Mouse (Mus musculus) spleen, adult 2 months (tissue): ENCODE results near the gene Sumo2. TPM values are rescaled to one million over a fixed set of nuclear protein-coding genes. Genes with fewer than 3 reads are reported as not detected.

Experiments
- DNase-seq, 2 experiments: peaks; one replicate each; pipeline versions ENCODE4 v3.0.0 to v3.0.0-alpha.2; 2012 to 2021; ENCODE audit warnings: low spot score in 2 of 2, low read depth in 1 of 2
- H3K27ac ChIP-seq: fragments of 200-500 bp; 2 replicates; pipeline ENCODE4 v1.5.1; 2012; ENCODE audit warnings: low read length, inconsistent platforms; ENCODE audit not compliant: insufficient read depth
- H3K27me3 ChIP-seq: fragments of 200-500 bp; 2 replicates; pipeline ENCODE4 v1.6.1; 2012; ENCODE audit warnings: mild to moderate bottlenecking, moderate library complexity, low read length, inconsistent platforms; ENCODE audit not compliant: control insufficient read depth, insufficient read depth
- H3K36me3 ChIP-seq: fragments of 200-500 bp; 2 replicates; pipeline ENCODE4 v1.6.1; 2012; ENCODE audit warnings: mild to moderate bottlenecking, low read length, inconsistent platforms; ENCODE audit not compliant: control insufficient read depth, insufficient read depth
- H3K4me1 ChIP-seq: fragments of 200-500 bp; 2 replicates; pipeline ENCODE4 v1.6.1; 2011; ENCODE audit warnings: inconsistent platforms; ENCODE audit not compliant: control insufficient read depth, insufficient read depth, insufficient read length
- H3K4me3 ChIP-seq: fragments of 200-500 bp; 2 replicates; pipeline ENCODE4 v1.5.1; 2011; ENCODE audit warnings: mild to moderate bottlenecking, inconsistent platforms; ENCODE audit not compliant: insufficient read depth, insufficient read length; ENCODE audit errors: extremely low read depth
- CTCF ChIP-seq: fragments of 200-500 bp; IDR thresholded peaks from 2 replicates; pipeline ENCODE4 v1.5.1; 2011; ENCODE audit warnings: mild to moderate bottlenecking, inconsistent platforms; ENCODE audit not compliant: insufficient read depth, insufficient read length, insufficient replicate concordance; ENCODE audit errors: extremely low read depth
- POLR2A ChIP-seq: fragments of 200-500 bp; IDR thresholded peaks from 2 replicates; pipeline ENCODE4 v1.6.1; 2011; ENCODE audit warnings: low read depth, low read length, inconsistent platforms
- WGBS: fragments of 180-500 bp; shearing (Covaris S2); methylation state at CpG from one replicate; pipeline ENCODE4 v1.1.7; 2018; 5-methylcytosine and 5-hydroxymethylcytosine counted together
- polyA plus RNA-seq: library from polyadenylated mRNA; depleted of rRNA; stranded (reverse); fragments of >200 nt; gene quantifications from 2 replicates; pipeline ENCODE4 v1.2.3, GENCODE M21; 2012

The Sumo2 gene
- polyA plus RNA-seq, 1 experiment, result 28.3 TPM

DNA sequence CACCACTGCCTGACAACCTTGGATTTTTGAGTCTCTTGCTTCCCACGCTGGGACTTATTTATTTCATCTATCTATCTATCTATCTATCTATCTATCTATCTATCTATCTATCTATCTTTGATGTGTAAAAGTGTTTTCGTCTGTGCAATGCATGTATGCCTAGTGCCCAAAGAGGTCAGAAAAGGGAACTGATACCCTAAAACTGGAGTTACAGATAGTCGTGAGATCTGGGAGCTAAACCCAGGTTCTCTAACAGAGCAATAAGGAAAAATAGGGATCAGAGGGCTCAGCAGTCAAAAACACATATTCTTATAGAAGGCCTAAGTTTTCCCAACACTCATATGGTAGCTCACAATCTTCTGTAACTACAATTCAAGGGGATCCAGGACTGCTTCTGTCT is 16.5 kb downstream of the Sumo2 start:
- WGBS, result 51% methylated on average over 3 of the region's 3 CpGs
- no peak for DNase-seq
- Histone ChIP-seq H3K36me3 (peaks cover 9% of the 10 kb centered on the region), H3K4me3 (no peak overlapping the region), H3K27ac (no peak overlapping the region), H3K4me1 (peaks cover 3% of the 10 kb centered on the region; the same call in 1 of the 2 replicates), H3K27me3 (no peaks in the 10 kb centered on the region)
- TF ChIP-seq POLR2A (no peak), CTCF (no peak)

DNA sequence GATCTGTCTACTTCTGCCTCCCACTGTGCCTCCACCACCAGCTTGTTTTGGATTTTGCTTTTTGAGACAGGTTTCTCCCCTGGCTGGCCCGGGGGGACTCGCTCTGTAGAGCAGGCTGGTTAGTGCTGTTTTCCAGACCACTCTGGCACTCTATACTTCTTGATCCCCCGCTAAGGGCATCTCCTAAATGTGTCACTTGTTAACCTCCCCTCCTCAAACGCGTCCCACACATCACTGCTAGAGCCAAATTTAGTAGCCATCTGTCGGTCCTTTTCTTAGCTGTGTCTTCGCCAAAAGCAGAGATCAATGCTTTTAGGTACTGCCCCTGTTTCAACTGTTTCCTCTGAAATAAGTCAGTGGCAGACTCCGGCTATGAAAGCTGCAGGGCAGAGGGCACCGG is 17.4 kb downstream of the Sumo2 start:
- TF ChIP-seq CTCF, result no peak
- Histone ChIP-seq H3K27ac (no peak overlapping the region), H3K36me3 (peaks cover 6% of the 10 kb centered on the region), H3K4me1 (peaks cover 3% of the 10 kb centered on the region; the same call in 1 of the 2 replicates), H3K4me3 (no peak overlapping the region), H3K27me3 (no peaks in the 10 kb centered on the region)
- 75% methylated on average over 9 of the region's 9 CpGs for WGBS
- no peak for DNase-seq

DNA sequence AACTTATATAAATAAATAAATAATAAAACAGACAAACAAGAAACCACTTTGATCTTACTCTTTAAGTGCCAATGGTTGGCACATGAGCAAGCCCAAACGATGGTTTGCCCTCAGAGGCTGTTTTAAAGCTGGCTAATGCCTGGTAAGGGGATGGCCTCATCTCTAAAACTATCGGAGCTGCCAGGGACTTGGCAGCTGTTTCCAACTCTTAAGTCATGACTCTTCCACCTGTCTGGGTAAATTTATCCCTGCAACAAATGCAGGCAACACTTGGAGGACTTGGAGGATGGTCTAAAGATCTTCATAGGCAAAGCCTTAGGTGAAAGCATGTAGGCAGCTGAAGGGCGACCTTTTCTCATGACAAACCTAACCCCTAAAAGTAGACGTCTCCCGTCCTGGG is 19.1 kb downstream of the Sumo2 start:
- Histone ChIP-seq H3K27me3 (no peaks in the 10 kb centered on the region), H3K27ac (no peak overlapping the region), H3K4me1 (peaks cover 8% of the 10 kb centered on the region; the same call in 1 of the 2 replicates), H3K36me3 (no peaks in the 10 kb centered on the region), H3K4me3 (no peak overlapping the region)
- 83% methylated on average over 5 of the region's 5 CpGs for WGBS
- DNase-seq, result no peak
- TF ChIP-seq CTCF (no peak), POLR2A (no peak)

DNA sequence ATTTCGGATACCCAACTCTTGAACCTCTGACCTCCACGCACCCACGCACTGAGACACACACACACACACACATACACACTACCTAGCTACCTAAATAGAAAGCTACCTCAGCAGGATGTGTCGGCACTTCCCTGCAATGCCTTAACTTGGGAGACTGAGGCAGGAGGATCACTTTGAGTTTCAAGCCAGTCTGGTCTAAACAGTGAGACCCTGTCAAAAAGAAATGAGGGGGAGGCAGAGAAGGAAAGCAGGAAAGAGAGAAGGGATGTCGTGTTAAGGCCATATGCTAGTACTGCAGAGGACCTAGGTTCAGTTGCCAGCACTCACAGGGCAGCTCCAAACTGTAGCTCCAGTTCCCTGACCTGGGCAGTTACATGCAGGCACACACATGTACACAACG is 21.1 kb downstream of the Sumo2 start:
- no peaks in the 10 kb centered on the region for H3K36me3 ChIP-seq
- H3K27ac ChIP-seq, result no peak overlapping the region
- H3K4me3 ChIP-seq, result no peak overlapping the region
- WGBS, result 63% methylated on average over 6 of the region's 6 CpGs
- TF ChIP-seq POLR2A (no peak), CTCF (no peak)
- no peak for DNase-seq
- peaks cover 20% of the 10 kb centered on the region; the same call in 1 of the 2 replicates for H3K4me1 ChIP-seq
- no peaks in the 10 kb centered on the region for H3K27me3 ChIP-seq

DNA sequence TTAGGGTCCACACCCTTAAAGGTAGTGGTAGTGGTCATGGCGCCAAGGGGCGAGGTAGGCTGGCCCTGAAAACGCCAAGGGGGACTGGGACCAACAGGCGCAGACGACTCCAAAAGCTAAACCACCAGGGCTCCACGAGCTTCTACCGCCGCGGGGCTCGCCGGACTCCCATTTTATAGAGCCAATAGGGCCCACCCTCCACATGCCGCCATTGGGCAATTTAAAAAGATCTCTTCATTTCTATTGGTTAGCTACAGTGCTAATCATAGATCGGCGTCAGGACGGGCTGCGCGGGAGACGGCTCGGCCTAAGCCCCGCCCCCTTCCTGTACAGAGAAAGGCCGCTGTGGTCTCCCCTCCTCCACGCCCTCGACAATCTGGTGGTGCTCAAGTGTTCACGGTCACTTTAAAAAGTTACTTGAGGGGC is 21.8 kb downstream of the Sumo2 start, which contains the start of gene Jpt1:
TSS of gene Jpt1 (minus strand) at position 150 of the 426 bp plus-strand sequence.
- no peaks in the 10 kb centered on the region for H3K27me3 ChIP-seq
- peak; percentile 94 to 95 for DNase-seq
- H3K27ac ChIP-seq, result peak within 1 kb of the TSS; percentile 86
- peaks cover 25% of the 10 kb centered on the region; the same call in 1 of the 2 replicates for H3K4me1 ChIP-seq
- no peaks in the 10 kb centered on the region for H3K36me3 ChIP-seq
- WGBS, result 0% methylated on average over 24 of the region's 24 CpGs
- peak within 1 kb of the TSS; percentile 85 for H3K4me3 ChIP-seq
- peak; percentile 100 for TF ChIP-seq POLR2A
- no peak for TF ChIP-seq CTCF

DNA sequence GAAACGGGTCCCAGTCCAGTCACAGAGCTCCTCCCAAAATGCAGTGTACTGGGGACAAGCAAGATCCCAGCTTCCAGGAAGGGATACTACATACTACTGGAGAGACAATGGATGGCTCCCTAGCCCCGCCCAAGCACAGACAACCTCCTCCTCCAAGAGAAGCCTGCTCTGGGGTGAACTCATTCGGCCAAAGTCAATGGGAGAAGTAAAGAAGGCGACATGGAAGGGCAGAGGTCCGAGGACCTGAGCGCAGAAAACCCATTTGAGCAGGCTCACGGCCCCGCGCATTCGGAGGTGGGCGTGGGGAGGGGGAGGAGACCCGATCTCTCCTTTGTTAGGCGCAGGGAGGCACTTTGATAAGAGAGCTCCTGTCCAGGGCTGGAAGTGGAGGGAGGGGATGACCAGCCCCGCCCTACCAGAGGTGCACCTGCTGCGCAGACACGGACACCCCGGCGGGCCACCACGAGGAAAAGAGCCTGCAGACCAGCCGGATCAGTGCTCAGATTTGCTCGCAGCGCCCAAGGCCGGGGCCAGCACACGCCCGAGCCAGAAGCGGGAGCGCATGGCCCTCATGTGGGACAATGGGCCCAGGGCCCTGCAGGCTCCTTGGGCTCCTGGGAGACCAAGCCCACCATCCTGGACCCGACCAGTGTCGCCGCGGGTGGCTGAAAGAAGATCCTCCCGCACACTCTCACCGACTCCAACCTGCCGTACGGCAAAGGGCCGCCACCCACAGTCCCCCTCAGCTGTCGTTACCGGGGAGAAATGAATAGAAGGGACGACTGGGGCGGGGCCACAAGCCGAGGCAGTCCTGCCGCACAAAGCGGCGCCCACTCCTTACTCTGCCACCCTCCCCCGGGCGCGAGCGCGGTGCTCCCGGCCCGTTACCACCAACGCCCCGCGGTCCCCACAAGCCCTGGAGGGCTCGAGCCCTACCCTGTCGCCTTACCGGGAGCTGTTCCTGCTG is 22.5 kb downstream of the Sumo2 start:
- under 1% methylated on average over 57 of the region's 57 CpGs for WGBS
- H3K36me3 ChIP-seq, result no peaks in the 10 kb centered on the region
- H3K4me1 ChIP-seq, result peaks cover 29% of the 10 kb centered on the region; the same call in 1 of the 2 replicates
- H3K27ac ChIP-seq, result peak overlapping the region; percentile 86
- peak in 1 of 2 experiments; percentile 33 for DNase-seq
- H3K27me3 ChIP-seq, result no peaks in the 10 kb centered on the region
- peak overlapping the region; percentile 85 for H3K4me3 ChIP-seq
- no peak for TF ChIP-seq CTCF
- TF ChIP-seq POLR2A, result no peak
